Mouse (Mus musculus) bone marrow macrophage, adult 2 months (primary cell): ENCODE data around the gene Prrt4.

Experiments
- CTCF ChIP-seq: IDR thresholded peaks from 2 replicates; pipeline ENCODE4 v1.5.1; 2012; ENCODE audit warnings: low read depth, mild to moderate bottlenecking, low read length, moderate library complexity
- POLR2A ChIP-seq: IDR thresholded peaks from 2 replicates; pipeline ENCODE4 v1.6.1; 2012; ENCODE audit warnings: mild to moderate bottlenecking, low read depth, low read length, borderline replicate concordance

- TF ChIP-seq CTCF: no peak
- no peak for TF ChIP-seq POLR2A
Observed at GRCm38 (mm10) chr6:29201341-29201740, 22.0 kb upstream of the Prrt4 start.
